Mouse (Mus musculus): ENCODE results near the gene Mpnd. TPM values are rescaled to one million over a fixed set of nuclear protein-coding genes. Genes with fewer than 3 reads are reported as not detected.

Mpnd gene
- polyA plus RNA-seq, 1 experiment from 2014 or later: 127 TPM

- Histone ChIP-seq H3K9ac (ENCODE audit: low read depth, low read length) (no peak overlapping the region), H3K4me2 (ENCODE audit: low read length) (no peak overlapping the region), H3K4me1 (ENCODE audit: control insufficient read depth, insufficient read depth, low read depth, low read length) (peaks cover 25% of the 10 kb centered on the region), H3K36me3 (ENCODE audit: control insufficient read depth, insufficient read depth, low read length) (peaks cover 6% of the 10 kb centered on the region), H3K27ac (ENCODE audit: low read depth, low read length) (no peak overlapping the region; the same call in 1 of the 2 replicates), H3K9me3 (ENCODE audit: control insufficient read depth, low read length) (no peaks in the 10 kb centered on the region), H3K27me3 (replicated peaks; ENCODE audit: control insufficient read depth, insufficient read depth, low read length) (no peaks in the 10 kb centered on the region), H3K4me3 (ENCODE audit: low read length) (no peak overlapping the region)
- ATAC-seq: no peak
- 49% methylated on average over 10 of the region's 10 CpGs for WGBS
Observed at GRCm38 (mm10) chr17:56006956-56007355, 1.4 kb downstream of the Mpnd start.

- Histone ChIP-seq H3K4me3 (ENCODE audit: low read length) (peak overlapping the region; percentile 94), H3K9ac (ENCODE audit: low read depth, low read length) (peak overlapping the region; percentile 47; the same call in 1 of the 2 replicates), H3K27me3 (replicated peaks; ENCODE audit: control insufficient read depth, insufficient read depth, low read length) (no peaks in the 10 kb centered on the region), H3K36me3 (ENCODE audit: control insufficient read depth, insufficient read depth, low read length) (peaks cover 12% of the 10 kb centered on the region), H3K9me3 (ENCODE audit: control insufficient read depth, low read length) (no peaks in the 10 kb centered on the region), H3K27ac (ENCODE audit: low read depth, low read length) (peak overlapping the region; percentile 98), H3K4me2 (ENCODE audit: low read length) (peak overlapping the region; percentile 100), H3K4me1 (ENCODE audit: control insufficient read depth, insufficient read depth, low read depth, low read length) (peaks cover 25% of the 10 kb centered on the region)
- ATAC-seq: peak; percentile 32; the same call in 1 of the 2 replicates
- WGBS: 35% methylated on average over 13 of the region's 14 CpGs
Observed at GRCm38 (mm10) chr17:56007444-56008355, 2.2 kb downstream of the Mpnd start.

GRCm38 (mm10) chr17:56008356-56009087 lies 3.0 kb downstream of the Mpnd start:
- Histone ChIP-seq H3K9me3 (ENCODE audit: control insufficient read depth, low read length) (no peaks in the 10 kb centered on the region), H3K4me3 (ENCODE audit: low read length) (peak overlapping the region; percentile 94), H3K27ac (ENCODE audit: low read depth, low read length) (peak overlapping the region; percentile 98), H3K27me3 (replicated peaks; ENCODE audit: control insufficient read depth, insufficient read depth, low read length) (no peaks in the 10 kb centered on the region), H3K36me3 (ENCODE audit: control insufficient read depth, insufficient read depth, low read length) (peaks cover 18% of the 10 kb centered on the region), H3K4me2 (ENCODE audit: low read length) (peak overlapping the region; percentile 100), H3K4me1 (ENCODE audit: control insufficient read depth, insufficient read depth, low read depth, low read length) (peaks cover 25% of the 10 kb centered on the region), H3K9ac (ENCODE audit: low read depth, low read length) (peak overlapping the region; percentile 94)
- peak; percentile 94 for ATAC-seq
- WGBS: under 1% methylated on average over 21 of the region's 21 CpGs

- H3K4me2 ChIP-seq (ENCODE audit: low read length): peak overlapping the region; percentile 100
- peaks cover 19% of the 10 kb centered on the region for H3K36me3 ChIP-seq (ENCODE audit: control insufficient read depth, insufficient read depth, low read length)
- H3K9me3 ChIP-seq (ENCODE audit: control insufficient read depth, low read length): no peaks in the 10 kb centered on the region
- H3K27ac ChIP-seq (ENCODE audit: low read depth, low read length): peak overlapping the region; percentile 98
- H3K4me3 ChIP-seq (ENCODE audit: low read length): peak overlapping the region; percentile 94
- ATAC-seq: peak; percentile 89
- H3K4me1 ChIP-seq (ENCODE audit: control insufficient read depth, insufficient read depth, low read depth, low read length): peaks cover 25% of the 10 kb centered on the region
- peak overlapping the region; percentile 94 for H3K9ac ChIP-seq (ENCODE audit: low read depth, low read length)
- H3K27me3 ChIP-seq (replicated peaks; ENCODE audit: control insufficient read depth, insufficient read depth, low read length): no peaks in the 10 kb centered on the region
- 1% methylated on average over 56 of the region's 62 CpGs for WGBS
Observed at GRCm38 (mm10) chr17:56009088-56009961, 3.8 kb downstream of the Mpnd start.

GRCm38 (mm10) chr17:56009962-56010240 lies 4.4 kb downstream of the Mpnd start:
- H3K27ac ChIP-seq (ENCODE audit: low read depth, low read length): peak overlapping the region; percentile 98
- ATAC-seq: no peak
- H3K4me2 ChIP-seq (ENCODE audit: low read length): peak overlapping the region; percentile 100
- peak overlapping the region; percentile 94 for H3K4me3 ChIP-seq (ENCODE audit: low read length)
- H3K4me1 ChIP-seq (ENCODE audit: control insufficient read depth, insufficient read depth, low read depth, low read length): peaks cover 25% of the 10 kb centered on the region
- no peaks in the 10 kb centered on the region for H3K9me3 ChIP-seq (ENCODE audit: control insufficient read depth, low read length)
- no peaks in the 10 kb centered on the region for H3K27me3 ChIP-seq (replicated peaks; ENCODE audit: control insufficient read depth, insufficient read depth, low read length)
- H3K36me3 ChIP-seq (ENCODE audit: control insufficient read depth, insufficient read depth, low read length): peaks cover 22% of the 10 kb centered on the region
- peak overlapping the region; percentile 94 for H3K9ac ChIP-seq (ENCODE audit: low read depth, low read length)
- WGBS: 35% methylated on average over 2 of the region's 2 CpGs

- Histone ChIP-seq H3K4me3 (ENCODE audit: low read length) (peak overlapping the region; percentile 94), H3K9me3 (ENCODE audit: control insufficient read depth, low read length) (no peaks in the 10 kb centered on the region), H3K27me3 (replicated peaks; ENCODE audit: control insufficient read depth, insufficient read depth, low read length) (no peaks in the 10 kb centered on the region), H3K27ac (ENCODE audit: low read depth, low read length) (no peak overlapping the region), H3K4me2 (ENCODE audit: low read length) (peak overlapping the region; percentile 100), H3K36me3 (ENCODE audit: control insufficient read depth, insufficient read depth, low read length) (peaks cover 25% of the 10 kb centered on the region), H3K4me1 (ENCODE audit: control insufficient read depth, insufficient read depth, low read depth, low read length) (peaks cover 25% of the 10 kb centered on the region), H3K9ac (ENCODE audit: low read depth, low read length) (peak overlapping the region; percentile 94)
- ATAC-seq: no peak
- 67% methylated on average over 14 of the region's 14 CpGs for WGBS
Observed at GRCm38 (mm10) chr17:56010255-56010654, 4.7 kb downstream of the Mpnd start.

DNA sequence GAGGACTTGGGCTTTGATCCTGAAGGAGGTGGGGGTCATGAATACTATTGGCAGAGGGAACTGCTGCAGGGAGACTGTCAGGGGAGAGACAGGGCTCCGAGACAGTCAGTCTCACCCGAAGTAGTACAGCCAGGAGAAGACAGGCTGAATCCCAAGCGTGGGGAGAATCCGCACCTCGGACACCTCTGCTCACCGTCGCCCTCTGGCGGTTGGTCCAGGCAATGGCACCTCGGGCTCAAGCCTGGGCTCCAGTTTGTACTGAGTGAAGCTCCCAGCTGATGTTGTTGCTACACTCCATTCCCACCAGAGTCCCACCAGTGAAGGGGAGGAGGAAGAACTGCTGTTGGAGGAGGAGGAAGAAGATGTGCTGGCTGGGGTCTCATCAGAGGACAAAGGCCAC lies 5.2 kb downstream of the Mpnd start:
- Histone ChIP-seq H3K36me3 (ENCODE audit: control insufficient read depth, insufficient read depth, low read length) (peaks cover 30% of the 10 kb centered on the region), H3K9ac (ENCODE audit: low read depth, low read length) (peak overlapping the region; percentile 94), H3K4me1 (ENCODE audit: control insufficient read depth, insufficient read depth, low read depth, low read length) (peaks cover 25% of the 10 kb centered on the region), H3K27me3 (replicated peaks; ENCODE audit: control insufficient read depth, insufficient read depth, low read length) (no peaks in the 10 kb centered on the region), H3K4me2 (ENCODE audit: low read length) (peak overlapping the region; percentile 100), H3K4me3 (ENCODE audit: low read length) (peak overlapping the region; percentile 94), H3K9me3 (ENCODE audit: control insufficient read depth, low read length) (no peaks in the 10 kb centered on the region), H3K27ac (ENCODE audit: low read depth, low read length) (no peak overlapping the region)
- ATAC-seq: no peak
- 4% methylated on average over 9 of the region's 9 CpGs for WGBS

DNA sequence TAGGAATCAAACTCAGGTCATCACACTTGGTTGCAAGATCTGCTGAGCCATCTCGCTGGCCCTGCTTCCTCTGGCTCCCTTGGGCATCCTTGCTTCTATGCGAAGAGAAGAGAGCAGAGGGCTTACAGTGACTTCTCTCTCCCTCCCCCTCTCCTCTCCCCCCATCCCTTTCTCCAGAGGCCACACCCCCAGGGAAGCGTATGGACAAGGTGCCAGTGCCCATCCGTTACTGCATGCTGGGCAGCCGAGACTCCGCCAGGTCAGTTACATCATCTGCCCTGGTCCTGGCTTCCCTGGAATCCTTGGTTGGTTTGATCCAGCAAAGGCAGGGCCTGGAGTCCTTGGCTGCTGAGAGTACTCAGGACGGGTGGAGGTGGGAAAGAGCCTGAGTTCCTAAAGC lies 5.9 kb downstream of the Mpnd start:
- Histone ChIP-seq H3K36me3 (ENCODE audit: control insufficient read depth, insufficient read depth, low read length) (peaks cover 37% of the 10 kb centered on the region), H3K27ac (ENCODE audit: low read depth, low read length) (no peak overlapping the region), H3K4me1 (ENCODE audit: control insufficient read depth, insufficient read depth, low read depth, low read length) (peaks cover 25% of the 10 kb centered on the region), H3K9ac (ENCODE audit: low read depth, low read length) (peak overlapping the region; percentile 31; the same call in 1 of the 2 replicates), H3K9me3 (ENCODE audit: control insufficient read depth, low read length) (no peaks in the 10 kb centered on the region), H3K4me2 (ENCODE audit: low read length) (no peak overlapping the region), H3K27me3 (replicated peaks; ENCODE audit: control insufficient read depth, insufficient read depth, low read length) (no peaks in the 10 kb centered on the region), H3K4me3 (ENCODE audit: low read length) (no peak overlapping the region)
- 79% methylated on average over 7 of the region's 7 CpGs for WGBS
- no peak for ATAC-seq
